Mouse (Mus musculus) kidney, adult 2 months (tissue): ENCODE measurements at regions not wholly inside any gene's neighbourhood (a gene's known extent, or its start where the extent isn't known, plus 50 kb on each side); places are given as distances from the start of the nearest gene placed in this dataset.

ENCODE experiments used
- DNase-seq: peaks from one replicate; pipeline ENCODE4 v3.0.0; 2021
- H3K27ac ChIP-seq: fragments of 200-500 bp; 2 replicates; pipeline ENCODE4 v1.5.1; 2012; ENCODE audit warnings: low read depth, low read length, control low read depth, inconsistent platforms; ENCODE audit not compliant: insufficient read depth
- H3K27me3 ChIP-seq: fragments of 200-500 bp; replicated peaks from 2 replicates; pipeline ENCODE4 v1.6.1; 2012; ENCODE audit warnings: mild to moderate bottlenecking, moderate library complexity, low read length, inconsistent platforms; ENCODE audit not compliant: control insufficient read depth, insufficient read depth
- H3K36me3 ChIP-seq: fragments of 200-500 bp; 2 replicates; pipeline ENCODE4 v1.6.1; 2012; ENCODE audit warnings: mild to moderate bottlenecking, moderate library complexity, low read length, inconsistent platforms; ENCODE audit not compliant: control insufficient read depth, insufficient read depth
- H3K4me1 ChIP-seq: fragments of 200-500 bp; 2 replicates; pipeline ENCODE4 v1.6.1; 2011; ENCODE audit warnings: low read length; ENCODE audit not compliant: control insufficient read depth, insufficient read depth
- H3K4me3 ChIP-seq: fragments of 200-500 bp; 2 replicates; pipeline ENCODE4 v1.5.1; 2011; ENCODE audit warnings: mild to moderate bottlenecking, low read depth, low read length, control low read depth; ENCODE audit not compliant: insufficient read depth
- CTCF ChIP-seq: fragments of 200-500 bp; conservative IDR thresholded peaks from 2 replicates; pipeline ENCODE4 v1.5.1; 2011; ENCODE audit warnings: low read depth, mild to moderate bottlenecking, control low read depth, low read length, moderate library complexity, mixed read lengths; ENCODE audit not compliant: insufficient read depth, insufficient read length
- POLR2A ChIP-seq: fragments of 200-500 bp; IDR thresholded peaks from one replicate; pipeline ENCODE4 v1.6.1; 2011; ENCODE audit warnings: low read depth, low read length, control low read depth
- WGBS: fragments of 180-500 bp; shearing (Covaris S2); methylation state at CpG from one replicate; pipeline ENCODE4 v1.1.7; 2018; 5-methylcytosine and 5-hydroxymethylcytosine counted together

DNA sequence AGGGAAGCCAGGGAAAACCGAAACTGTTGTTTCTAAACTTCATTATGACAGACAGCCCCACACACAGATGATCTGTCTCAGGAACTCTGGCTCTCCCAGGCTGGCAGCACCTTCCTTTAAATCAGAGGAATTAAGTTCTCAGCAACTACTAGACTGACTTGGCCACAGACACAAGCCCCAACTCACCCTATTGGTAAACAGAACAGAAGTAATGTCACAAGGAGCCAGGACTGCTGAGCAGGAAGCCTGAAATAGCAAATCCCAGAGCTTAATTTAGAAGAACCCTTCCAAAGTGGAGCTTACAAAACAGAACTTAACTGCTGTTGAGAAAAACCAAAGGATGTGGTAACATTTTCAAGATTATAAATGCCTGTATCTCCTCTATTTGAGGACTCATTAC is 174.8 kb downstream of the Nfkbiz start:
- DNase-seq = peak; percentile 5
- 82% methylated on average over 1 of the region's 1 CpGs for WGBS

DNA sequence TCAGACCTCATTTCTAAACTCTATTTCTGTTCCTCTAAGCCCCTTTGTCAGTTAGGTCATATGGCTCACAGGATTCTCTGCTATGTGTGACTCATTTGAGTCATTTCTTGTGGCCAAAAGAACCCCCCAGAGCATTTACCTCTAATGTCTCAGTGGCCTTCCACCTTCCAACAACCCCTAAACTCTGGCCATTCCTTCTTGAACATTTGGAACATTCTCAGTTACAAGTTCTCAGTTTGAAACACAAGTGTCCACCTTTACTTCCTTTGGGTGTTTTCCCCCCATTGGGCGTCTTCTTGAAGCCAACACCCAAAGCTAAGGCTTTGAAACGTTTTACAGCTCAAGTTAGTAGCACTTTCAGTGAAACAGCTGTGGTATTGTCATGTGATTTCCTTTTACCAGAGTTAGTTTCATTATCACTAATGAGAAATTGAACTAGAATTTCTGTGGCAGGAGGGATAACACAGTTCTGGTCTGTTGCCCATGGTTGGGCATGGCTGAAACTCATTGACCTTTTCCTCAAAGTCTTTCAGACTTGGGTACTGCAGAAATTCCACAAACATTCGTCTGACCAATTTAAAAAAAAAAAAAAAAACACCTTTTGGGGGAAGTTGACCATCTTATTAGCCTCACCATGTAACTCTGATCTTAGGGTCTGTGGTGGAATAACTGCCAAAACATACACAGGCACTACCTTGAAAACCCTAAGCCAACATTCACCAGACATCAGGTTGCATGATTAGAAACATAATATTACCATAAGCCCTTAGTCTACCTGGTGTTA is 201.8 kb downstream of the Nfkbiz start:
- Histone ChIP-seq H3K36me3 (no peaks in the 10 kb centered on the region), H3K27me3 (no peaks in the 10 kb centered on the region), H3K27ac (peak overlapping the region; percentile 76), H3K4me3 (no peak overlapping the region), H3K4me1 (peaks cover 4% of the 10 kb centered on the region; the same call in 1 of the 2 replicates)
- no peak for TF ChIP-seq POLR2A
- no peak for TF ChIP-seq CTCF
- WGBS = 18% methylated on average over 3 of the region's 3 CpGs
- peak; percentile 70 for DNase-seq

More for the DNA sequence above, 174.8 kb downstream of the Nfkbiz start:
- Histone ChIP-seq H3K27me3 (no peaks in the 10 kb centered on the region), H3K27ac (no peak overlapping the region), H3K36me3 (no peaks in the 10 kb centered on the region), H3K4me1 (no peaks in the 10 kb centered on the region), H3K4me3 (no peak overlapping the region)
- TF ChIP-seq CTCF (no peak), POLR2A (no peak)

DNA sequence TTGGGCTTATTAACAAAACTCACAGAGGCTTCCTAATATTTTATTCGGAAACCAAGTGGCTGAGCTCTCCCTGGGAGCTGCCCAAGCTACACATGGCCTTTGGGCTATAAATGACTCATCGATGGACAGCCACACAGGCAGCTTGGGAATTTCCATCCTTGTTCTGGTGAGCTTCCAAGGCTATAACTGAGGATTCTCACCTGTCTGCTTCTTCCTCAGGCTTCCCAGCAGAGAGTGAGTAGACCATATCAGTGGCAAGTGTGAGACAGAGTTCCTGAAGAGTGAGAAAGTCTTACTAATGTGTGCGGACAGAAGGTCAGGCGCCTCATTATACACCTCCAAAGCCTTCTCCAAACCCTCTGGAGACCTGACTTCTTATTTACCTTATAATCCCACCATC is 202.5 kb downstream of the Nfkbiz start:
- no peak for DNase-seq
- WGBS = 78% methylated on average over 4 of the region's 4 CpGs
- H3K36me3 ChIP-seq = no peaks in the 10 kb centered on the region
- peaks cover 4% of the 10 kb centered on the region; the same call in 1 of the 2 replicates for H3K4me1 ChIP-seq
- no peaks in the 10 kb centered on the region for H3K27me3 ChIP-seq
- no peak overlapping the region for H3K4me3 ChIP-seq
- no peak for TF ChIP-seq CTCF
- H3K27ac ChIP-seq = no peak overlapping the region

DNA sequence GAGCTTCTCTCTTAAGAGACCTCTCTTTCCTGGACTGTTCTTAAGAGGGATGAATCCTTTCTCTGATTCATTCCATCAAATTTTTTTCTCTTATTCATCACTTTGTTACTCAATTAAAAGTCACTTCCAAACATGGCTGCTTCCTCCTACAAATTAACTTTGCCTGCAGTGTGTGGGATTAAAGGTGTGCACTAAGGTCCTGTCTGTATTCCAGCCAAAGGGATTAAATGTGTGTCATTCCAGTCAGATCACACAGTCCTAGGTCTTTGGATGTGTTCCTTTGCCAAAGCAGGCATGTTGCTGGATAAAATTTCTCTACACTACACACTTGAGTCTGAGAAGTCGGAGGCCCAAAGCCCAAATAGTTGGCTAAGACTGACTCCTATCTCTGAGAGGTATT is 204.0 kb downstream of the Nfkbiz start:
- Histone ChIP-seq H3K36me3 (no peaks in the 10 kb centered on the region), H3K4me1 (peaks cover 4% of the 10 kb centered on the region; the same call in 1 of the 2 replicates), H3K27me3 (no peaks in the 10 kb centered on the region), H3K27ac (no peak overlapping the region), H3K4me3 (no peak overlapping the region)
- 93% methylated on average over 1 of the region's 1 CpGs for WGBS
- DNase-seq = no peak
- TF ChIP-seq CTCF (no peak), POLR2A (no peak)

DNA sequence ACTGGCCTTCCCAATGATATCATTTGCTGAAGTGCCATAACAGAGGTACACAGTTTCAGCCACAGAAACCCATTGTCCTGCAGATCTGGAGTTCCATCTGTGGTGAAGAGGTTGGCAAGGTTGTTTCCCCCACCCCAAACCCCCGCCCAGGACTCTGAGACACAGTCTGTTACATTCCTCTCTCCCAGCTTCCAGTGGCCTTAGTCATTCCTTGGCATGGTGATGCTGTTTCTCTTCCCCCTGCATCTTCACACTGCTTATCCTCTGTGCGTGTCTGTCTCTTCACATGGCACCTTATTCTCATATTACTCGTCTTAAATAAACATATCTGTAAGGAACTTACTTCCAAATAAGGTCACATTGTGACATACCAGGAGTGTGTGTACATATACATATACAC is 206.5 kb downstream of the Nfkbiz start:
- WGBS = 69% methylated on average over 3 of the region's 3 CpGs
- no peaks in the 10 kb centered on the region for H3K27me3 ChIP-seq
- H3K4me3 ChIP-seq = no peak overlapping the region

DNA sequence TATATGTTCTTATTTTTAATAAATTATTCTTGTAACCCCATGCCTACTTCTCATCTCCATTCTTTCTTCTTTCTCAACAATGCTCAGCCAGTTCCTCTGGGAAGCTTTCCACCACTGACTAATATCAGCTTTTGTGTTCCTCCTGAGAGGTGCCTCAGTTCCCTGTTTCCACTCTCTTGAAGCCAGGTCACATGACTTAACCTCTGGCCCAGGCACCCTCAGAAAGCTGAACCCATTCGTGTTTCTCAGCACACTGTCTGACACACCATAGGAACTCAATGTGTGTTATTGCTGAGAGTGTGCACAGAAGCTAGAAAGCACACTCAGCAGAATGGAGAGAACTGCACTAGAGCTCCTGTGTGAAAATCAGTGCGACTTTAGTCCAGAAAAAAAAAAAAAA is 207.1 kb downstream of the Nfkbiz start:
- DNase-seq = no peak
- Histone ChIP-seq H3K36me3 (no peaks in the 10 kb centered on the region), H3K4me1 (peaks cover 1% of the 10 kb centered on the region; the same call in 1 of the 2 replicates), H3K27ac (no peak overlapping the region), H3K27me3 (no peaks in the 10 kb centered on the region), H3K4me3 (no peak overlapping the region)
- no peak for TF ChIP-seq CTCF
- no peak for TF ChIP-seq POLR2A
- 70% methylated on average over 2 of the region's 2 CpGs for whole genome bisulfite sequencing

More for the DNA sequence above, 206.5 kb downstream of the Nfkbiz start:
- Histone ChIP-seq H3K27ac (no peak overlapping the region), H3K36me3 (no peaks in the 10 kb centered on the region), H3K4me1 (peaks cover 4% of the 10 kb centered on the region; the same call in 1 of the 2 replicates)
- no peak for TF ChIP-seq CTCF
- TF ChIP-seq POLR2A = no peak
- DNase-seq = no peak

DNA sequence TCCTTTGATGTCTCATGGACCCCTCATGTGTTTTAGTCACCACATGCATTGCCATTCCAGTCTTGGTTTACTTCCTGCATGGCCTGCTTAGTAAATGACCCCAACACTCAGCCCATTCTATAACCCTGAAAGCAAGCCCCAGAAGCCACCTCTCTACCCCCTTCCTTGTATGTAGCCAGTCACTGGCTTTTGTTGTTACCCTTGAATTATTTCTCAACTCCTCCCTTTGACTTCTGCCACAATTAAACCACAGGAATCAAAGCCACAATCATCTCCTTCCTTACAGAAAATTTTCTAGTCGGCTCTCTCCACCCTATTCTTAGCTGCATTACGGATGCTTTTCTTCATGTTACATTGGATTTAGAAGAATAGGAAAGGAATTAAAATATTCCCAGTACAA is 207.7 kb downstream of the Nfkbiz start:
- Histone ChIP-seq H3K4me3 (no peak overlapping the region), H3K27me3 (no peaks in the 10 kb centered on the region), H3K27ac (no peak overlapping the region), H3K36me3 (no peaks in the 10 kb centered on the region), H3K4me1 (no peaks in the 10 kb centered on the region)
- no peak for DNase-seq
- TF ChIP-seq CTCF = no peak
- TF ChIP-seq POLR2A = no peak
- 88% methylated on average over 2 of the region's 2 CpGs for WGBS
